Mouse (Mus musculus) liver, postnatal 0 days (tissue): ENCODE results near the gene 4933424G06Rik.

ENCODE experiments used
- CTCF ChIP-seq: sonication (generic); IDR thresholded peaks from 2 replicates; pipeline ENCODE4 v1.5.1; 2016; ENCODE audit warnings: antibody characterized with exemption, low read depth
- EP300 ChIP-seq: IDR thresholded peaks from 2 replicates; pipeline ENCODE4 v1.6.1; 2016; ENCODE audit warnings: antibody characterized with exemption, low read depth, mild to moderate bottlenecking

DNA sequence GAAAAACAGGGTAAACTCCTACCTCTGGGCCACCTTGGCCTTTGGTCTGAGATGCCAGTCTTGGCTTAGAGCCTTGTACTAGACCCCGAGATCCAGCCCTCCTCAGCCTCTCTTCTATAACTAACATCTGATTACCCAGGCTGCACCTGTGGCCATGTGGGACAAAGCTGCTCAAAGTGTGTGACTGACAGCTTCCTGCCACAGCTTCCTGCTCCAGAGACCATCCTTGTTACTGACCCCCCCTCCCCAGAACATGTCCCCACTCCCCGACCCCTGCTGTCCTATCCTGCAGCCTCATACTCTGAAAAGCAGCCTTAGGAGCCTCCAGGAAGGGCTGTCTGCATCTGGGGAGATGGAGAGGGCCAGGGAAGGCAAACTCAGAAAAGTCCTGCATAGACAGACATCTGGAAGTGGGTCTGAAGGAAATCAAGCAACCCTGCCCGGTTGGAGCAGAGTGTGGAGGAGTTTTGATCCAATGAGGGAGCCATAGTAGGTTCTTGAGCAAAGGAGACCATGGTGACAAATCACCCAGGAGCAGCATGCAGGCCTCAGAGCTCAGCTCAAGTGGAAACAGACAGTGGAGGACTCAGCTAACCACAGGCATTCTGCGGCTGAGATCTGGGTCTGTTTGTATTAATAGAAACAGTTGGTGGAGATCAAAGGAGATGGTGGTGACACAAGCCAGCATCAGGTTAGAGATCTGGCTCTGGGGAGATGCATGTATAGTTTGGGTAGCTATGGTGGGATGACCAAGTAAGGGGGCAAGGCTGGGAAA is 56.7 kb downstream of the 4933424G06Rik start:
- TF ChIP-seq CTCF = no peak
- no peak for TF ChIP-seq EP300
